Mouse (Mus musculus) thymus, adult 18-20 months (tissue): ENCODE measurements at regions not wholly inside any gene's neighbourhood (a gene's known extent, or its start where the extent isn't known, plus 50 kb on each side); places are given as distances from the start of the nearest gene placed in this dataset.

Experiments used
- DNase-seq, 2 experiments: peaks; one replicate each; pipeline ENCODE4 v3.0.0; 2022; ENCODE audit warnings: mixed read lengths in 2 of 2

DNA sequence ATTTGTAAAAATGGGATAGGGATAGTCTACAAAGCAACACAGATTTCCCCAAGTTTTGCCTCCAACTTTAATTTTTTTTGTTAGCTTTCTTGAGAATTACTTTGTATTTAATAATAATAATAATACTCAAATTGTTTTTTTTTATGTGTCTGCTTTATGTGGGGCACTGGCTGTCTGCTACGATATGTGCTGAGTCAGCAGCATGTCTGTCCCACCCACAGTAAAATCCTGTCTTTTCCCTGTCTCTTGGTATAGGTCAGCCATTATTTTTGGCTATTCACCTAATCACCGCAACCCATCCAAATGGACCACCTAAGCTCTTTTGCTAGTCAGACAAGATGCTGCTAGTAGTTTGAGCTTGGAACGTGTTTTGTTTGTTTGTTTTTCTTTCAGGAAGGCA, 473.0 kb downstream of the Hs3st4 start:
- no peak for DNase-seq

GRCm38 (mm10) chr7:124487326-124487725, 504.7 kb downstream of the Hs3st4 start:
- DNase-seq: no peak

GRCm38 (mm10) chr7:124491109-124491793, 508.6 kb downstream of the Hs3st4 start:
- DNase-seq: no peak

DNA sequence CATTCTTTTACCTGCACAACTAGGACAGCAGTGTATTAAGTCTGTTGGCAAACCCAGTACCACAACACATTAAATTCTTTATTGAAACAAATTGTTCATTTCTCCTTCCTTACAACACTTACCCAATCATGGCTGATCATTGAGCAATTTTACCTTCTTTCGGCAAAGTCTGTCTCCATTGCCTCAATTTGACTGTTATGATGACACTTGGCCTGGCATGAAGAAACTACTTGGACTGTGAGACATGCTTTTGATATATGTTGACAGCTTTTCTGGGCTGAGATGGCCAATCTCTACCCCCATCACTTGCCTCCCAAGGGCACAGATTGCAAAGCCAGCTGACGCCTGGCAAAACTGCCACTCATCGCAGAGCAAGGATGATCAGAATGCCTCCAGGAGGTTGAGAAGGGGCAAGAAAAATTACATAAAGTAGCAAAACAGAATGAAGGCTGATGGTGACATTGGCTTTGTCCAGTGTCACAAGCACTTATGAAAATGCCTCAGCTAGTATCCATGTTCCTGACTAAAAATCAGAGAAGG, 509.3 kb downstream of the Hs3st4 start:
- DNase-seq: no peak

DNA sequence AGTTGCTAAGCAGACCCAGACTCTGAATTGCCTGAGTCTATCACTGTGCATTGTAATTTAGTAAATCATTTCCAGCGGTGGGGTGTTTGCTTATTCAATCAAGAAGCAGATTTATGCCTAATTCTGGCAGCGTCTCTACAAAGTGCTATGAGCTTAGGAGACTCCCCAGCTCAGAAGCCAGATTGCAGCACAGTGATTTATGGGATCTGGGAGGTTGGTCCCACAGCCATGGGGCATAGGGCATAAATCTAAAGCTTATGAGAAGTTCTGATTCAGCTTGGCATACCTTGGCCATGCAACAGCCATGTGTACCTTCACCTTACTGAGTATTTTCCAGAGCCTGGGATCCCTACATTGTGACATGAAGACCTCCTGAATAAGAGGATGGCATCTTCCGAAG, 518.0 kb downstream of the Hs3st4 start:
- DNase-seq: no peak

DNA sequence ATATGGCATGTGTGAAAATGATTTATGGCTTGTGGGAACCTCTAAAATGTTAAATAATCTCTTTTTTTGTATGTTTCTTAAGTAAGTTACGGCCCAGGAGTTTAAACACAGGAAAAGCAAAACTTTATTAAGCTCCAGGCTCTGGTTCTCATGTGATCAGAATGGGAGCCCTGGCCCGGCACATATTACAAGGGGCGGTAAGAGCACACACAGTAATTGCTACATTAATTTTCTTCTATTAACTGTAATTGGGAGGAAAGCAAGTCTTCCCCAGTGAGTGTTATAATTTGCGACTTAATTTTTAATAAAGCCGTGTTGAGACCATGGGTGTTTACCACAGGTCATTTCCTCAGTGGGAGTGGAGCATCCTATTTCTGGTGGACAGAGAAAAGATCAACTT, 520.1 kb downstream of the Hs3st4 start:
- DNase-seq: no peak

DNA sequence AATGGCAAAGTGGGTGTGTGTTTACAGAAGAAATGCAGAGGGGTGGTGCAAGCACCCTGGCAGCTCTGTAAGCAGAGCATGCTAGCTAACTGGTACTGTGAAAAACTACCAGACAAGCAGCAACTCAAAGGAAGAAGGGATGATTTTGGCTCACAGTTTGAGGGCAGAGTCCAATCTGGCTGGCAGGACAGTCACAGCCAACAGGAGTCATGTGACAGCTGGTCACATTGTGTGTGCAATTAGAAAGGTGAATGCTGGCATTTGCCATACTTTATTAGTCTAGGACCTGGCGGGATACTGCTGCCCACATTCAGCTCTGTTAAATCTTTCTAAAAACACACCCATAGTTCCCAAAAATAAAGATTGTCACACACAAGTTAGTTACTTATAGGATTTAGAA, 566.4 kb downstream of the Hs3st4 start:
- DNase-seq: no peak

DNA sequence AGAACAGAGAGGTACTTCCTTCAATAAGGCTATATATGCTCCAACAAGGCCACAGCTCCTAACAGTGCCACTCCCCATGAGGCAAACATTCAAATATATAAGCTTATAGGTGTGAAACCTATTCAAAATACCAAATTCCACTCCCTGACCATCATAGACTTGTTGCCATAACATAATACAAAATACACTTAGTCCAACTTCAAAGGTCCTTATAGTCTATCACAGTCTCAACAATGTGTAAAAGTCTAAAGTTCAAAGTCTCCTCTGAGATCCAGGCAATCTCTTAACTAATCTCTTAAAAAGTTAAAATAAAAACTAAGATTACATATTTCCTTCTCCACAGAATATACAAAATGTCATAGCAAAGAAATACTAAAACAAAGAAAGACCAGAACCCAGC, 574.5 kb downstream of the Hs3st4 start:
- no peak for DNase-seq

DNA sequence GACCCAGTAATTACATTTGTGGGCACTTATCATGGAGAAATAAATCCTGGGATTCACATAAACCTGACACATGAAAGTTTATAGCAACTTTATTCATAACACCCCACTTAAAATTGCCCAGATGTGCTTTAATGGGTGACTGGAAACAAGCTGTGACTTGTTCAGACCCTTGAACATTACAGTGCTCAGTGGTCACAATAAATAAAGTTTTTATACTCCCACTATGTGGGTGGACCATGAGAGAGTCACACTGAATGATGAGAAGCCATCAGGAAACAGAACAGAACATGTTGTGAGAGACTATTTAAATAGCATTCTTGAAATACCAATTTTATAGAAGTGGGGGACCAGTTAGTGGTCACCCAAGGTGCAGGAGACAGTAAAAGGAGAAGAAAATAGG, 588.1 kb downstream of the Hs3st4 start:
- no peak for DNase-seq

GRCm38 (mm10) chr7:124573666-124574065, 591.0 kb downstream of the Hs3st4 start:
- DNase-seq: no peak

DNA sequence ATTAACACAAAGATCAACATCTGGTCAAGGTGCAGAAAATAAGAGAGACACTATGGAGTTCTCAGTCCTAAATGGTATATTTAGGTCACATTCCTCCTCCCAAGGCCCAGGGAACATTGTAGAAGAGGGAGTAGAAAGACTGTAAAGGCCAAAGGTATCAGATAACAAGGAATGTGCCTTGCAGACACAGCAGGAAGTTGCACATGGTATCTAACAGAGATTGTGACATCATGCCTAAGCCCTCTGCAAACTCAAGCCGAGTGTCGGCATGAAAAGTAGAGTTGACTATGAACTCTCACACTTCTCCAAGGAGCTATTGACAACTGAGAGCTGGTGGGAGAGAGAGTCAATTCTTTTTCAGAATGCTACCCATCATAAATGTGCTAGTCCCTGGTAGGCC, 598.7 kb downstream of the Hs3st4 start:
- DNase-seq: no peak

DNA sequence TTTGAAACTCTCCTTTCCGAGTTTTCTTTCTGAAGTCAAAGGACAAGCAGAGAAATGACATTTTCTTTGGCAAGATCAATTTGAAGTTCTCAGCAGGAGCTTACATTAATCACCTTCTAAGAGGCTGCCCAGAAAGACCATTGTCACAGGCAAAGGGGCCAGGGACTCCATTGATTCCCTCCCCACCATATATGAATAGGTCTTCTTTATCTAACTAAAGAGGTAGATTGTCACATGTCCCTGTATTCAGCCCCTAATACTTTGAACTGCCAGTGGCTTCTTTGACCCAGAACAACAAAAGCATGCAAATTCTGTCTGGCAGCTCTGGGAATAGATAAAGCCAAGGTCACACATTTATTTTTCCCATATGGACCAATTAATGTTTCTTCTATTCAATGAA, 602.6 kb downstream of the Hs3st4 start:
- DNase-seq: no peak

DNA sequence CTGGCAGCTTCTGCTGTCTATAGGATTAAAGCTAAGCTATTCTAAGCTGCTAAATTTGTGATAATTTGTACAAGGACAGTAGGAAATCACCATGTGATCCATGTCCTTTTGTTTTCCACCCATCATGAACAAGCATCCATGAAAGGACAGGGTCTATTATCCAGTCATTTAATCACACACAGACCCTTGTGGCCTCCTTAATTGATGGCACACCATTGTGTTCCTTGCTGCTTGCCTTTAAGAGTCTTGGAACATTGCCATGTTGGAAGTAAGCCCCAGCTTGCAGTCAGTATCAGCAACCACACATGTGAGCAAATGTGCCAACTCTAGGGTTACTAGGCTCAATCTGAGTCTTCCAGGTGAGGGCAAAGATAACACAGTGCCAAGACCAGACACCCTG, 608.7 kb downstream of the Hs3st4 start:
- no peak for DNase-seq

GRCm38 (mm10) chr7:124593462-124593861, 610.8 kb downstream of the Hs3st4 start:
- DNase-seq: no peak

DNA sequence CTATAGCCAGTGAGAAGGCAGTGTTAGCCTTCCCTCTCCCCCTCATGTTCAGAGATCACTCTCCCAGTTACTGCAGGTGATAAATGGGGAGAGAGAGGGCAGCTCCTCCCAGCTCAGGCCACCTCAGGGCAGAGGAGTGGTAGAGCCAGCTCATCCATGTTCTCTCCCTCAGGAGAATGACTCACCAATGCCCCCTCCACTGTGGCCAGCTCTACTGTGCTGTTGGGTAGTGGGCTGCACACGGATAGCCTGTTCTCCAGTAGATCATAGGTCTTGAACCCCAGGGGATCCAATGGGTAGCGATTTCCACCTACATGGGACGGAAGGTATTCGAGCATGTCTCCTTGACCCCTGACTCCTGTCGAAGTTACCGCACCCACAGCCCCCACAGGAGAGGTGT, 618.1 kb downstream of the Hs3st4 start:
- DNase-seq: no peak

- no peak for DNase-seq
These were observed 621.9 kb downstream of the Hs3st4 start for GRCm38 (mm10) chr7:124604581-124604980.

GRCm38 (mm10) chr7:124605978-124606377, 623.3 kb downstream of the Hs3st4 start:
- DNase-seq: no peak

GRCm38 (mm10) chr7:124607061-124607460, 624.4 kb downstream of the Hs3st4 start:
- DNase-seq: no peak

- no peak for DNase-seq
These were observed 627.8 kb downstream of the Hs3st4 start for GRCm38 (mm10) chr7:124610437-124610836.

DNA sequence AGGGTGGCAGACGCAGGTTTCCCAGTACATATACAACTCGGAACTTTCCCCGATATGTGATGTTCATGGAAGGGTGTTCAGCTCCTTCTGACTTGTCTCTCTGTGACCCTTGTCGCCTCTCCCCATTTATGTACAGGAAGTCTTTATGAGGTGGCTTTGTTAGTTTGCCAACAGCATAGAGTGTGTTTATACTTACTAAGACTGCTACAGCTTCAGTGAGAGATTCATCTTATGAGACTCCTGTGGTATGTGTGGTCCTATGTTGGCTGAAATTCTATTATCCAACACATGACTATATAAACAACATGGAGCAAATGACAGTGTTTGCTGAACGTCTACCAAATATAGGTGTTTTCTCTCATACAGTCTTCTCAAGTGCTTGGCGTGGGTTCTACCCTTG, 664.5 kb downstream of the Hs3st4 start:
- no peak for DNase-seq

- no peak for DNase-seq
These were observed 684.7 kb downstream of the Hs3st4 start for GRCm38 (mm10) chr7:124667180-124667968.

GRCm38 (mm10) chr7:124668058-124668457, 685.4 kb downstream of the Hs3st4 start:
- DNase-seq: no peak

DNA sequence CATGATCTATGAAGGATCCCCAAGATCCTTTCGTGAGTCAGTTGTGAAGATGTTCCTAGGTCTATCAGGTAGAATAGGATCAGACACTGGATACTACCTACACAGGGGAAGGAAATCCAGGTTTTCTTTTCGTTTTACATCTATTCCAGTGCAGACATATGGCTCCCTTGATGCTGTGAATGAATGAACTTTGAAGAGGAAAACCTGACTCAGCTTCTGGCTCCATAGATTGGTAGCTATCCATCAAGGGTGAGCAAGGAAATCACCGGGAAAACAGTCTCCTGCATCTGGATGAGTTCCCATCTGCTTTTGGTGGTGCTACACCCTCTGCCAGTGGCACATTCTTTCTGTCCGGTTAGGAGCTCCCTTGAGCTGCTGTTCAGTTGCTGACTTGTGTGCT, 687.8 kb downstream of the Hs3st4 start:
- no peak for DNase-seq

- DNase-seq: no peak
These were observed 688.4 kb downstream of the Hs3st4 start for GRCm38 (mm10) chr7:124671117-124671516.
